Mouse (Mus musculus): Measurements from ENCODE around the gene Cd6. TPM values are rescaled to one million over a fixed set of nuclear protein-coding genes. Genes with fewer than 3 reads are reported as not detected.
A peak's percentile ranks its signal among the peaks of the same experiment; 100 is the strongest.

Cd6 gene
- polyA plus RNA-seq, 1 experiment from 2014 or later = not detected

DNA sequence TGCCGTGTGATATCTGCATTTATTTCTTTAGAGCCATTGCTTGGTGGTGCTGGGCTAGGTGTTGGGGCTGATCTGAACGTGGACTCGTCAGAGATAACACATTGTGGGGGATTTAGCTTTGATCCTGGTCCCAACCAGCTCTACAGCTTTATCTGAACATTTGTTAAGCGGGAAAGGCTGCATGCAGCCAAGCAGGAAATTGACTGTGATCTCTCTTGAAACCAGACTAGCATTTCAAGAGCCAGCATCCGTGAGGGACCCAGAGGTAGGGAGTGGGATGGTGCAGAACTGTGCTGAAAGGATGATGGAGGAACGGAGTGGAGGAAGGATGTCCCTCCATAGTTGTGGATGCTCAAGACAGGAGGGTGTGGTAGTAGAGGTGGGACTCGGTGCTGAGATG is 56.5 kb downstream of the Cd6 start:
- Histone ChIP-seq H3K27ac (no peak overlapping the region), H3K9me3 (replicated peaks) (no peaks in the 10 kb centered on the region), H3K9ac (no peak overlapping the region), H3K4me1 (replicated peaks) (peaks cover 20% of the 10 kb centered on the region), H3K4me2 (no peak overlapping the region), H3K36me3 (no peaks in the 10 kb centered on the region), H3K4me3 (no peak overlapping the region), H3K27me3 (no peaks in the 10 kb centered on the region)
- 53% methylated on average over 7 of the region's 7 CpGs for WGBS
- ATAC-seq (replicated peaks; ENCODE audit: insufficient number of reproducible peaks, insufficient read depth, low FRiP score, low read depth) = no peak; the same call in 1 of the 2 replicates

DNA sequence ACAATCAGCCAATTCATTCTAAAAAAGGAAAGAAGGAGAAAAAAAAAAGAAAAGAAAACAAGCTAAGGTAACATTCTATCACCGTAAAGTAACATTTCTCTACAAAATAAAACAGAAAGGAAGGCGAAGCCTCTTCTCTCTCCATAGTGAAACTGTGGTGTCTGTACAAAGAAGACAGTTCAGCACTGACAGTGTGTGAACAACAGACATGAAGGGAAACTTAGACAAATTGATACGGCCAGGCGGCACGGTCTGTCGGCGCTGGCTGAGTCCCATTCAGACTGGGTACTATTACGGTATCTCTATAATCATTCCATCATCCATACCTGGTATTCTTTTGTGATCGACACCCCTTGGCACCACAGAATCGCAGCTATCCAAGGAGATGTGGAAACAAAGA is 57.0 kb downstream of the Cd6 start:
- peaks cover 20% of the 10 kb centered on the region for H3K4me1 ChIP-seq (replicated peaks)
- no peaks in the 10 kb centered on the region for H3K27me3 ChIP-seq
- no peaks in the 10 kb centered on the region for H3K9me3 ChIP-seq (replicated peaks)
- no peak overlapping the region for H3K27ac ChIP-seq
- H3K36me3 ChIP-seq = no peaks in the 10 kb centered on the region
- no peak overlapping the region for H3K9ac ChIP-seq
- no peak overlapping the region for H3K4me3 ChIP-seq
- WGBS = 87% methylated on average over 10 of the region's 10 CpGs
- ATAC-seq (replicated peaks; ENCODE audit: insufficient number of reproducible peaks, insufficient read depth, low FRiP score, low read depth) = no peak
- H3K4me2 ChIP-seq = no peak overlapping the region

- no peaks in the 10 kb centered on the region for H3K9me3 ChIP-seq (replicated peaks)
- WGBS = 71% methylated on average over 7 of the region's 7 CpGs
Measured at GRCm38 (mm10) chr19:10771995-10772394, 57.9 kb downstream of the Cd6 start.

GRCm38 (mm10) chr19:10769429-10770195 is 60.2 kb downstream of the Cd6 start:
- Histone ChIP-seq H3K4me2 (peak overlapping the region; percentile 23; the same call in 1 of the 2 replicates), H3K36me3 (no peaks in the 10 kb centered on the region), H3K27me3 (no peaks in the 10 kb centered on the region), H3K9ac (0 out of 2 replicates have a peak overlapping the region, but pooled peaks have one; percentile 5), H3K4me3 (no peak overlapping the region), H3K4me1 (replicated peaks) (peaks cover 20% of the 10 kb centered on the region), H3K27ac (peak overlapping the region; percentile 78), H3K9me3 (replicated peaks) (no peaks in the 10 kb centered on the region)
- 52% methylated on average over 12 of the region's 12 CpGs for WGBS
- ATAC-seq (replicated peaks; ENCODE audit: insufficient number of reproducible peaks, insufficient read depth, low FRiP score, low read depth) = 0 out of 2 replicates have a peak, but pooled peaks have one; percentile 47

More at GRCm38 (mm10) chr19:10771995-10772394, 57.9 kb downstream of the Cd6 start:
- no peaks in the 10 kb centered on the region for H3K27me3 ChIP-seq
- no peak overlapping the region for H3K4me3 ChIP-seq
- H3K9ac ChIP-seq = no peak overlapping the region
- H3K36me3 ChIP-seq = no peaks in the 10 kb centered on the region
- no peak for ATAC-seq (replicated peaks; ENCODE audit: insufficient number of reproducible peaks, insufficient read depth, low FRiP score, low read depth)
- H3K4me1 ChIP-seq (replicated peaks) = peaks cover 20% of the 10 kb centered on the region
- H3K4me2 ChIP-seq = no peak overlapping the region
- H3K27ac ChIP-seq = no peak overlapping the region

GRCm38 (mm10) chr19:10768694-10769428 is 61.0 kb downstream of the Cd6 start:
- H3K4me1 ChIP-seq (replicated peaks) = peaks cover 20% of the 10 kb centered on the region
- H3K4me3 ChIP-seq = no peak overlapping the region
- no peak overlapping the region for H3K4me2 ChIP-seq
- no peaks in the 10 kb centered on the region for H3K36me3 ChIP-seq
- 67% methylated on average over 6 of the region's 6 CpGs for WGBS
- no peak overlapping the region for H3K9ac ChIP-seq
- ATAC-seq (replicated peaks; ENCODE audit: insufficient number of reproducible peaks, insufficient read depth, low FRiP score, low read depth) = no peak
- no peaks in the 10 kb centered on the region for H3K27me3 ChIP-seq
- peak overlapping the region; percentile 78 for H3K27ac ChIP-seq
- H3K9me3 ChIP-seq (replicated peaks) = no peaks in the 10 kb centered on the region

DNA sequence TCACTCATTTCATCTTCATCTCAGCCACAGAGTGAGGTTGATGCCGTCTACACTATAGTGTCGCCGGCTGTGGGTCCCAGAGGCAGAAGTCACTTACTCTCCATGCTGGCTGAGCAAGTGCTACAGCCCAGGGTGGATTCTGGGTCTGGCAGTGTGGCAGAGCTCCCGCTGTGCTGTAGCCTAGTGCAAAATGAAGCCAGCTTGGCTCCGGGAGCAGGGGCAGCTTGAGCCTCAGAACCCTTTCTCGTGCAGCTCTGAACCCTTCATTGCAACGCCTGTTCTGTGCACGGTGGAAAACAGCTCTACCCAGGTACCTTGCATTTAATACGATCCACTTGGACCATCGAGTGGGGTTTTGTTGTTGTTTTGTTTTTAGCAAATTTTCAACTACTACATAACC is 62.2 kb downstream of the Cd6 start:
- H3K27me3 ChIP-seq = no peaks in the 10 kb centered on the region
- 92% methylated on average over 10 of the region's 10 CpGs for WGBS
- peaks cover 20% of the 10 kb centered on the region for H3K4me1 ChIP-seq (replicated peaks)
- no peaks in the 10 kb centered on the region for H3K9me3 ChIP-seq (replicated peaks)
- no peak overlapping the region for H3K4me2 ChIP-seq
- no peak overlapping the region for H3K4me3 ChIP-seq
- no peak overlapping the region for H3K9ac ChIP-seq
- no peak overlapping the region for H3K27ac ChIP-seq
- ATAC-seq (replicated peaks; ENCODE audit: insufficient number of reproducible peaks, insufficient read depth, low FRiP score, low read depth) = no peak
- H3K36me3 ChIP-seq = no peaks in the 10 kb centered on the region

GRCm38 (mm10) chr19:10763381-10764031 is 66.4 kb downstream of the Cd6 start:
- Histone ChIP-seq H3K9me3 (replicated peaks) (no peaks in the 10 kb centered on the region), H3K4me1 (replicated peaks) (peaks cover 27% of the 10 kb centered on the region), H3K36me3 (no peaks in the 10 kb centered on the region), H3K4me2 (no peak overlapping the region), H3K27me3 (no peaks in the 10 kb centered on the region), H3K4me3 (no peak overlapping the region), H3K27ac (no peak overlapping the region), H3K9ac (no peak overlapping the region)
- 76% methylated on average over 21 of the region's 21 CpGs for WGBS
- ATAC-seq (replicated peaks; ENCODE audit: insufficient number of reproducible peaks, insufficient read depth, low FRiP score, low read depth) = no peak

GRCm38 (mm10) chr19:10762468-10762867 is 67.4 kb downstream of the Cd6 start:
- H3K27ac ChIP-seq = no peak overlapping the region
- no peaks in the 10 kb centered on the region for H3K9me3 ChIP-seq (replicated peaks)
- H3K4me3 ChIP-seq = no peak overlapping the region
- H3K4me1 ChIP-seq (replicated peaks) = peaks cover 29% of the 10 kb centered on the region
- no peak overlapping the region for H3K4me2 ChIP-seq
- ATAC-seq (replicated peaks; ENCODE audit: insufficient number of reproducible peaks, insufficient read depth, low FRiP score, low read depth) = no peak
- H3K36me3 ChIP-seq = no peaks in the 10 kb centered on the region
- H3K27me3 ChIP-seq = no peaks in the 10 kb centered on the region
- WGBS = 73% methylated on average over 6 of the region's 6 CpGs
- no peak overlapping the region for H3K9ac ChIP-seq

- Histone ChIP-seq H3K4me1 (replicated peaks) (peaks cover 31% of the 10 kb centered on the region), H3K4me2 (no peak overlapping the region), H3K4me3 (no peak overlapping the region), H3K27ac (no peak overlapping the region), H3K9ac (no peak overlapping the region), H3K36me3 (no peaks in the 10 kb centered on the region), H3K27me3 (no peaks in the 10 kb centered on the region), H3K9me3 (replicated peaks) (no peaks in the 10 kb centered on the region)
- WGBS = 85% methylated on average over 8 of the region's 8 CpGs
- no peak for ATAC-seq (replicated peaks; ENCODE audit: insufficient number of reproducible peaks, insufficient read depth, low FRiP score, low read depth)
Measured at GRCm38 (mm10) chr19:10761794-10762415, 68.0 kb downstream of the Cd6 start.

- H3K4me3 ChIP-seq = no peak overlapping the region
- peak overlapping the region; percentile 20 for H3K4me2 ChIP-seq
- WGBS = 45% methylated on average over 9 of the region's 9 CpGs
- peaks cover 31% of the 10 kb centered on the region for H3K4me1 ChIP-seq (replicated peaks)
- no peak overlapping the region for H3K9ac ChIP-seq
- ATAC-seq (replicated peaks; ENCODE audit: insufficient number of reproducible peaks, insufficient read depth, low FRiP score, low read depth) = peak; percentile 84
- H3K27me3 ChIP-seq = no peaks in the 10 kb centered on the region
- peak overlapping the region; percentile 77 for H3K27ac ChIP-seq
- no peaks in the 10 kb centered on the region for H3K36me3 ChIP-seq
- no peaks in the 10 kb centered on the region for H3K9me3 ChIP-seq (replicated peaks)
Measured at GRCm38 (mm10) chr19:10759983-10760831, 69.7 kb downstream of the Cd6 start.
